Mouse (Mus musculus) fibroblast of lung, adult 2 months (primary cell): ENCODE results near the gene Olfr986.

ENCODE experiments used
- DNase-seq: peaks from one replicate; pipeline ENCODE4 v3.0.0-alpha.2; 2011; ENCODE audit warnings: low read depth

The Olfr986 gene

DNA sequence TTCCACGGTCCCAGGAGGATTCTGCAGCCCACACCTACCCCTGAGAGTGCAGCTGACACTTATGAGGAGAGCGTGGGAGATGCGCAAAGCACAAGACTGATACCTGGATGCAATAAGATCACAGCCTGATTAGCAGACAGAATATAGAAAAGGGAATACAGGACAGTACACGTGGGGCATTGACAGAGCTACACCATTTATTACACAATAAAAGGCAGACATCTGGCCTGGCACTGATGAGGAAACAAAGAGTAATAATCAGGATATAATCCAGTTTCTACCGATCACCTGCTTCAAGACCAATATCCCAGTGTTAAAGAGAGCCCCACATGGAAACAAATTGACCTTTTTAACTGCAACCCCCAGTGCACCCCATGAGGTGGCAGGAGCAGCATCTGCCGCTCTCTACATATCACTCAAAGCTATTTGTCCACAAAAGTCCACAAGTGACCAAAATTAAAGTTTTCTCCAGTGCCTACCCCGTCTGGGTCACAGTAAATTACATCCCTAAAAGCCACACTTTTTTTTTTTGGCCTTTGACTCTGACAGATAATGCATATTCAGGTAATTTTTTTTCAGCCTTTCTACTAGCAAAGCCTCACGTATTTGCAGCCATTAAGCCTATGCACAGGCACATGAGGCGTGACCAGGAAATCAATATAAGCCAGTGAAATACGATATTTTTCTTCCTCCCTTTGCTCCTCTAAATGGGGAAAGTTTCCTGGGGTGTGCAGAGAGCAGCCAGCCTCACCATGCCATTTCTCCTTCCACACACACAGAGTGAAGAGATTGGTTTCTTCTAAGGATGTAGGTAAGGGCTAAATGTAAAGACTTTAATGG lies 53.7 kb downstream of the Olfr986 start:
- DNase-seq = no peak

DNA sequence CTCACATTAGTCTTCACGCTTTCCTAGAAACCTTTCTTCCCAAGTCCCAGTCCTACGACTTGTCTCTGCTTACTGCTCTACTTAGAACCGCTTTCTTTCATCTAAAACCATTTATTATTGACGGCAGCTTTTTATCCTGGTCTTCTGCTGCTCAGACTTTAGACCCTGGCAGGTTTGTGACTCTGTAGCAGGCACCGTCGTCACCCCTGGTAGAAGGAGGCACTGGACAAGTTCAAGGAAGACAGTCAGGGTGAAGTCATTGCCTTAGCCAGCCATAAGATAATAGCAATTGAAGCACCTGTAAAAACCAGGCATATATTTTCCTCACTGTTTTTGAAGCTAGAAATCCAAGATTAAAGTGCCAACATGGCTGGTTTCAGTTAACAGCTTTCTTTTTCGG lies 54.5 kb downstream of the Olfr986 start:
- DNase-seq = no peak
